Mouse (Mus musculus): ENCODE data around the gene Exoc3l. TPM values are rescaled to one million over a fixed set of nuclear protein-coding genes. Genes with fewer than 3 reads are reported as not detected.

Exoc3l gene
- polyA plus RNA-seq, 1 experiment from 2014 or later, result 13.8 TPM

MicroRNAs within 50 kb of the gene (microRNA counts, 519-probe panel; counts per million panel counts)
- 582 counts per million, percentile 70 among the panel's probes with 10 or more counts for microRNA mmu-miR-328

Small RNA genes lying within 50 kb of the gene (microRNA-seq; reads per million reads assigned to microRNA genes)
- not detected for gene Gm27320
- gene Mir328, result 421 reads per million, percentile 65 among the genes with 10 or more reads in this experiment

Other genes starting within 250 kb of the Exoc3l start
- gene Ces3a, start 247.5 kb downstream of the Exoc3l start, polyA plus RNA-seq (2016; fragmentation: Nextera tagmentation; extraction: Ambion mirVana), result not detected in 2 replicates
- not detected in 2 replicates for gene Ces3b, start 212.3 kb downstream of the Exoc3l start, polyA plus RNA-seq (2016; fragmentation: Nextera tagmentation; extraction: Ambion mirVana)
- not detected in 2 replicates for gene Ces4a, start 164.3 kb downstream of the Exoc3l start, polyA plus RNA-seq (2016; fragmentation: Nextera tagmentation; extraction: Ambion mirVana)
- gene Cbfb, start 125.4 kb downstream of the Exoc3l start, polyA plus RNA-seq (2016; fragmentation: Nextera tagmentation; extraction: Ambion mirVana), result 19.1 and 19.6 TPM in 2 replicates
- gene D230025D16Rik, start 71.0 kb downstream of the Exoc3l start, polyA plus RNA-seq (2016; fragmentation: Nextera tagmentation; extraction: Ambion mirVana), result 16.7 and 18.8 TPM in 2 replicates
- gene B3gnt9, start 40.9 kb downstream of the Exoc3l start, polyA plus RNA-seq (2016; fragmentation: Nextera tagmentation; extraction: Ambion mirVana), result 3.5 and 3.6 TPM in 2 replicates
- 17.7 and 18.3 TPM in 2 replicates for gene Tradd, start 31.5 kb downstream of the Exoc3l start, polyA plus RNA-seq (2016; fragmentation: Nextera tagmentation; extraction: Ambion mirVana)
- gene Fbxl8, start 31.5 kb downstream of the Exoc3l start, polyA plus RNA-seq (2016; fragmentation: Nextera tagmentation; extraction: Ambion mirVana), result 1.2 and 1.5 TPM in 2 replicates
- gene Hsf4, start 26.3 kb downstream of the Exoc3l start, polyA plus RNA-seq (2016; fragmentation: Nextera tagmentation; extraction: Ambion mirVana), result not detected in 2 replicates
- 0.12 and 0.18 TPM in 2 replicates for gene Nol3, start 20.0 kb downstream of the Exoc3l start, polyA plus RNA-seq (2016; fragmentation: Nextera tagmentation; extraction: Ambion mirVana)
- 1.6 TPM in 2 replicates for gene 4931428F04Rik, start 6.2 kb downstream of the Exoc3l start, polyA plus RNA-seq (2016; fragmentation: Nextera tagmentation; extraction: Ambion mirVana)
- 239 TPM in 2 replicates for gene E2f4, start 1.6 kb upstream of the Exoc3l start, polyA plus RNA-seq (2016; fragmentation: Nextera tagmentation; extraction: Ambion mirVana)
- 2.7 and 3.0 TPM in 2 replicates for gene Elmo3, start 9.5 kb upstream of the Exoc3l start, polyA plus RNA-seq (2016; fragmentation: Nextera tagmentation; extraction: Ambion mirVana)
- 9.9 and 10.0 TPM in 2 replicates for gene Lrrc29, start 30.2 kb upstream of the Exoc3l start, polyA plus RNA-seq (2016; fragmentation: Nextera tagmentation; extraction: Ambion mirVana)
- gene Tmem208, start 30.3 kb upstream of the Exoc3l start, polyA plus RNA-seq (2016; fragmentation: Nextera tagmentation; extraction: Ambion mirVana), result 106 and 109 TPM in 2 replicates
- 1.2 and 1.4 TPM in 2 replicates for gene Fhod1, start 51.9 kb upstream of the Exoc3l start, polyA plus RNA-seq (2016; fragmentation: Nextera tagmentation; extraction: Ambion mirVana)
- gene Slc9a5, start 52.7 kb upstream of the Exoc3l start, polyA plus RNA-seq (2016; fragmentation: Nextera tagmentation; extraction: Ambion mirVana), result 0.42 and 0.48 TPM in 2 replicates
- gene Plekhg4, start 77.2 kb upstream of the Exoc3l start, polyA plus RNA-seq (2016; fragmentation: Nextera tagmentation; extraction: Ambion mirVana), result not detected in 2 replicates
- not detected in 2 replicates for gene Kctd19, start 117.4 kb upstream of the Exoc3l start, polyA plus RNA-seq (2016; fragmentation: Nextera tagmentation; extraction: Ambion mirVana)
- gene Lrrc36, start 117.5 kb upstream of the Exoc3l start, polyA plus RNA-seq (2016; fragmentation: Nextera tagmentation; extraction: Ambion mirVana), result 0.07 and 0.18 TPM in 2 replicates
- gene Tppp3, start 175.4 kb upstream of the Exoc3l start, polyA plus RNA-seq (2016; fragmentation: Nextera tagmentation; extraction: Ambion mirVana), result 1.2 and 1.4 TPM in 2 replicates
- gene Zdhhc1, start 200.8 kb upstream of the Exoc3l start, polyA plus RNA-seq (2016; fragmentation: Nextera tagmentation; extraction: Ambion mirVana), result 4.0 and 4.6 TPM in 2 replicates
- 6.0 and 6.7 TPM in 2 replicates for gene Hsd11b2, start 222.7 kb upstream of the Exoc3l start, polyA plus RNA-seq (2016; fragmentation: Nextera tagmentation; extraction: Ambion mirVana)

All from liver, embryonic 12.5 days (tissue).